Mouse (Mus musculus) adrenal gland, postnatal 10 days (tissue): ENCODE data around the gene Ncoa3. TPM values are rescaled to one million over a fixed set of nuclear protein-coding genes. Genes with fewer than 3 reads are reported as not detected.

Experiments used
- DNase-seq: peaks from one replicate; pipeline ENCODE4 v3.0.0; 2021; ENCODE audit warnings: mixed read lengths
- total RNA-seq, 2 experiments: library from RNA; stranded (reverse); gene quantifications; 2 replicates each; pipeline ENCODE4 v1.2.3; 2021

Gene Ncoa3
- total RNA-seq, 2 experiments from 2014 or later: 24.1 to 31.7 TPM

DNA sequence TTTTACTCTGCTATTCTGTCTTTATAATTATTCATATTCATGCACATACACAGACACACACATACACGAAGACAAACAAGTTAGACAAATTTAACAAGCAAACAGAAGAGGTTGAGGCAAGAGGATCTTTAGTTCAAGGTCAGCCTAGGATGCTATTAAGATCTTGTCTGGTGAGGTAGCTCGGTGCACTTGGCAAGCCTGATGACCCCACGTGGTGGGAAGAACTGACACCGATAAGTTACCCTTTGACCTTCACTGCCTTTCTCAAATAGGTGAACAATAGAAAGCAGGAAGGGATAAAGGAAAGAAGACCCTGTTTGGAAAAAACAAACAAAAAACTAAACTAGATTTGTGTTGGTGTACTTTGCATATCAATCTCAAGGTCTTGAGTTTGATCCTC, 10.0 kb downstream of the Ncoa3 start:
- no peak for DNase-seq

- peak; percentile 32 for DNase-seq
Measured at GRCm38 (mm10) chr2:166003004-166003403, 10.6 kb downstream of the Ncoa3 start.

DNA sequence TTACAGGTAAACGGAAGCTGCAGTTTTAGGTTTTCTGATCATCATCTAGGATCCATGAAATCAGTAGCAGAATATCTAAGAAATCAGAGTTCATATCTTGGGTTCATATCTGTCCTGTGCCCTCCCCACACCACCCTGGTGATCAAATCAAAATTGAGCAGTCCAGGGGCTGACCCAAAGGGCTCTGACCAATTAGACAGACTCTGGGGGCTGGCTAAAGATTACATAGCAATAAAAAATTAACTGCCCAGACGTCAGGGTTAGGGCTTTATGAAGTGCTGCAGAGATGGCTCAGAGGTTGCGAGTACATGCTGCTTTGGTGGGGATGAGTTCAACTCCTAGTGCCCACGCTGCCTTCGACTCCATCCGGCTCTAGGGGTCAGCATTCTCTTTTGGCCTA, 14.6 kb downstream of the Ncoa3 start:
- no peak for DNase-seq

DNA sequence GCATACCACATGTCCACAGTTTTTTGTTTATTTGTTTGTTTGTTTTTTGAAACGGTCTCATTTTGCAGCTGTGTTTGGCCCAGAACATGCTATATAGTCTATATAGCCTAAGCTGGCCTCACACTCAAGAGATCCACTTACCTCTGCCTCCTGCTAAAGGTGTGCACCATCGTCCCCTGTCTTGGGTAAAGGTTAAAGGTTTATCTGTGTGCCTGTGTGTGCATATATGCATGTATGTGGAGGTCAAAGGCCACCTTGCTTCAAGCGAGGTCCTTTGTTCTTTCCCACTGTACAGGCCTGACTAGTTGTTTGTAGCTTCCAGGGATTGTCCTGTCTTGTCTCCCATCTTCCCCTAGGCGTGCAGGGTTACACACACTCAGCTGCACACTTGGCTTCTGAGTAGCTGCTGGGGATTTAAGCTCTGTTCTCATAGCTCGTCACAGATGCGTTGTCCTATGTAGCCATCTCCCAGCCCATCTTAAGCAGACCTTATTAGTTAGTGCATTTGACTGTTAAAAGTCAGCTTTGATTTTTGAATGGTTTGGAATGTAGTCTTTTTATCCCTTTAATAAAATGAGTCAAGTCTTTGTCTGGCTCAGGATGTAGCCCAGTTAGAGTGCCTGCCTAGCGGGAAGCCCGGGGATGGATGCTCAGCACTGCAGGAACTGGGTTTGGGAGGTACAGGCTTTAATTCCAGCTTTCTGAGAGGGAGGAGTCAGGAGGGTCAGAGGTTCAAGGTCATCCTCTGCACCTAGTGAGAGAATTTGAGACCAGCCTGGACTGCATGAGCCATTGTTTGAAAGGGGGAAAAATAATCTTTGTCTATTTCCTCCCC, 16.3 kb downstream of the Ncoa3 start:
- no peak for DNase-seq

GRCm38 (mm10) chr2:166009393-166009947, 17.0 kb downstream of the Ncoa3 start:
- DNase-seq: no peak

DNA sequence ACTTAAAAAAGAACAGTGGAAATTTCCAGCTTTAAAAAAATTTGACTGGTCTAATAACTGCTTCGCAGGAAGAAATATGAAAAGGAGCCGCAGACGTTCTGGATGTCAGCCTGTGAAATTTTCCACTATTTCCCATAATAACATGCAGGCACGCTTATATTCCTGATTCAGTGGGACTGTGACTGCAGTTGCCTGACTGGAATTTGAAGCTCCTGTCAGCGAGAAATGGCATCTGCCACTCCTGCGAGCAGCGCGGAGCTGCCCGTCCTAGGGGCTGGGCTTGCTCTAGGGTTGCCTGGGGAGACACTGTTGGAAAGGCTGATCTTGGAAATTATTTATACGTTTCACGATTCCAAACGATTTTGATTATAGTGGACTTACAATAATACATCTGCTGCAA, 17.9 kb downstream of the Ncoa3 start:
- no peak for DNase-seq

GRCm38 (mm10) chr2:166011422-166011821, 19.0 kb downstream of the Ncoa3 start:
- DNase-seq: no peak

GRCm38 (mm10) chr2:166012145-166012544, 19.7 kb downstream of the Ncoa3 start:
- no peak for DNase-seq

DNA sequence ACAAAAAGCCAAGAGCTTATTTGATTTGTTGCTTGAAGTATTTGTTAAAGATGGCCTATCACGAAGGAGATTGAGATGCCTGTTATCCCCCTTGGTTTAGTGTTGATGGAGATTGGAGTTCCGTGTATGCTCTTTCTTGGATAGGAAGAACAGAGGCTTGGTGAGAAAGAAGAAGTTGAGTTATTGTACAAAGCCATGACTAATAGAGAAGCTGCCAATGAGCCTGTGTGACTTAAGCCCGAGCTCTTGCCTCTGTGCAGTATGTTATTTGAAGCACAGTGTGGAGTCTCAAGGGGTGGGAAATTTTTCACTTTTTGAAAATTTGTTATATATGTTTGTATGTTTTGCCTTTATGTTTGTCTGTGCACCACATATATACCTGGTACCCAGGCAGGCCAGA, 26.3 kb downstream of the Ncoa3 start:
- no peak for DNase-seq

DNA sequence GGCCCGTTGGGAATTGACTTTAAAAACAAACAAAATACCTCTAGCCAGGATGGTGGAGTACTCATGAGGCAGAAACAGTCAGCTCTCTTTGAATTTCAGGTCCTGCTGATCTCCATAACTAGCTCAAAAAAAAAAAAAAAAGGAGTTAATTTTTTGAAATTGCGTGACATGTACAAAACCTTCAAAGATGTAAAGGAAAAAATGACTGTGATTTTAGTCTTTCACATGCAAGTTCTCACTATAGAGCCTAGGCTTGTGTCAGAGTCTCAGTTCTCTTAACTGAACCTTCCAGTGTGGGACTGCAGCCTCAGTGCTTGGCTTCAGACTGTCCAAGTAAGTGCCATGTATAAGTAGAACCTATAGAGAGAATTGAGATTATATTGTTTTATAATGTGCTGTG, 27.6 kb downstream of the Ncoa3 start:
- no peak for DNase-seq

DNA sequence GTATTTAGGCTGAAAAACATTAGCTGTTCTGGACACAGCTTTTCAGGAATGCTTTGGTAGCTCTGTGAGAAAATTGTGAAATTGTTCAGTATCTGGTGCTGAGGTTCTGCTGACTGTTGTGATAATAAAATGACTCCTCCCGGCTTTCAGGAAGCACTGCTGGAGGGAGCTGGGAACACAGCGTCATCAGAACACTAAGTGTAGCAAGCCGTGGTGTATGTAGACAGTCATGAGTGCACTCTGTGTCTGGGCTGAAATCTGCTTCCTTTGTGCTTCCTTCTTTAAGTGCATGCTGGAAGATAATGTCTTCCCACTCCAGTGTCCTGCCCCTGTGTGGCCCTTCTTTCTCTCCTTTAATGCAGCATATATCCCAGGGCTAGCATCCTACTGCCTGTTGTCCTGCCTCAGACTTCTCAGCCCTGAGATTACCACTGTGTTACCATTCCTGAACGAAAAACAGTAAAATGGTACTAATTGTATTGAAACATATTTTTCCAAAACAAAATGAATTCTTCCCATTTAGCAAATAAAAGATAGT, 28.7 kb downstream of the Ncoa3 start:
- no peak for DNase-seq

- DNase-seq: peak; percentile 52
Measured at GRCm38 (mm10) chr2:166021642-166022041, 29.2 kb downstream of the Ncoa3 start.

GRCm38 (mm10) chr2:166022327-166022726, 29.9 kb downstream of the Ncoa3 start:
- DNase-seq: no peak

DNA sequence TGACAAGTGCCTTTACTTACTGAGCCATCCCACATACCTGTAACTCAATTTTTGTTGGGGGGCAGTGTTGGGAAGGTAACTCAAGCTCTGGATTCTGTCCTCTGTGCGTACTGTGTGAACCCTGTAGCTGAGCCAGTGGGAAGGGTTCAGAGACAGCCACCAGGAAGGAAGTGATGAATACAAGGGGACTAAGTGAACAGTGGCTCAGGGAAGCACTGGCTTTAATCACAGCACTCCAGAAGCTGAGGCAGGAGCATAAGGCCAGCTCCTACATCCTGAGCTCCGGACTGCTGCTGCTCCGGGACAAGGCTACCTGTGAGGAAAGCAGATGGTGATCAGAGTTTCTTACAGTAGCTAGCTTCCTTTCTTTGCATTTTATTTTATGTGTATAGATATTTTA, 31.6 kb downstream of the Ncoa3 start:
- DNase-seq: no peak

DNA sequence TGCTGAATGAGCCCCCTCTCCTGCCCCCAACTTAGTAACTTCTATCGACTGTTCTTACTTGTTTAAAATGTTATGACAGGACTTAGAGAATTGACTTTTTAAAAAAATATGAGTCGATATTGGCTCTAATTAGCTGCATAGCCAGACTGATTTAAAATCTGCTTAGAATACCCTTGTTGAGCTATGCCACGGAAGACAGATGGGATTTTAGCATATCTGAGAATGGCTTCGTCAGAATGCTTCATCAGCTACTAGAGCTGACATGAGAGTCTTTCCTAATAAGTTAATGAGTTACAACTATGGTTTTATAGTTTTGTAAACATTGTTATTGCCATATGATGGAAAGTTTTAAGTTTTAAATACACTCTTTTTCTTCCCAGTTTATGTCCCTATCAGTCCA, 32.2 kb downstream of the Ncoa3 start:
- DNase-seq: no peak

DNA sequence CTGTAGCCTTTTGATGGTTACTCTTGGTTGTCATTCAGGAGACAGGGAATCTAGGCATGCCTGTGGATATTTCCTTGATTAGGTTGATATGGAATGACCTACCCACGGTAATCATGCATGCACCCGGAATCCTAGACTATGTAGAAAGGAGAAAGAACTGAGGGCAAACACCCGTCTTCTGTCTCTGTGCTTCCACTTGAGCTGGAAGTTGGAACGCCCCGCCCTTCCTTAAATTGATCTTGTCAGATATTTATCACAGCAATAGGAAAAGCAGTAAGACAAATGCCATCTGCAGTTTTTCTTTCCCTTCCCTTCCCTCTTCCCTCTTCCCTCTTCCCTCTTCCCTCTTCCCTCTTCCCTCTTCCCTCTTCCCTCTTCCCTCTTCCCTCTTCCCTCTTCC, 33.5 kb downstream of the Ncoa3 start:
- no peak for DNase-seq

- DNase-seq: no peak
Measured at GRCm38 (mm10) chr2:166027834-166028233, 35.4 kb downstream of the Ncoa3 start.

DNA sequence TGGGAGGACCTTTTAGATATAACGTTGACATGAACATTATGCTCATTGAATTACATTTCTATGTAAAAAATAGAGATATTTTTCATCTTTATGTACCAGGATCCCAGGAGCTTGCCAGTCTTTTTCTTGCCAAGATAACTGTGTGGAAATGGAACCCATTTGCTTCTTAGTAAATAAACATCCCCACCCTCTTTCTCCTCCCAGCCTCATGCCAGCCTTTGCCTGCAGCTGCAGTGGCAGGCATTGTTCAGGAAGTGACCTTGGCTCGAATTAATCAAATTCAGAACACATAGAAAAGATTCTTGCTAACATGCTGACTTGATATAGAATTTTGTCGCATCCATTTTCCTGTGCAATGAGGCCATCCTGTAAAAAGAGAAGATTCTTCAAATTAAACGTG, 36.8 kb downstream of the Ncoa3 start:
- no peak for DNase-seq

DNA sequence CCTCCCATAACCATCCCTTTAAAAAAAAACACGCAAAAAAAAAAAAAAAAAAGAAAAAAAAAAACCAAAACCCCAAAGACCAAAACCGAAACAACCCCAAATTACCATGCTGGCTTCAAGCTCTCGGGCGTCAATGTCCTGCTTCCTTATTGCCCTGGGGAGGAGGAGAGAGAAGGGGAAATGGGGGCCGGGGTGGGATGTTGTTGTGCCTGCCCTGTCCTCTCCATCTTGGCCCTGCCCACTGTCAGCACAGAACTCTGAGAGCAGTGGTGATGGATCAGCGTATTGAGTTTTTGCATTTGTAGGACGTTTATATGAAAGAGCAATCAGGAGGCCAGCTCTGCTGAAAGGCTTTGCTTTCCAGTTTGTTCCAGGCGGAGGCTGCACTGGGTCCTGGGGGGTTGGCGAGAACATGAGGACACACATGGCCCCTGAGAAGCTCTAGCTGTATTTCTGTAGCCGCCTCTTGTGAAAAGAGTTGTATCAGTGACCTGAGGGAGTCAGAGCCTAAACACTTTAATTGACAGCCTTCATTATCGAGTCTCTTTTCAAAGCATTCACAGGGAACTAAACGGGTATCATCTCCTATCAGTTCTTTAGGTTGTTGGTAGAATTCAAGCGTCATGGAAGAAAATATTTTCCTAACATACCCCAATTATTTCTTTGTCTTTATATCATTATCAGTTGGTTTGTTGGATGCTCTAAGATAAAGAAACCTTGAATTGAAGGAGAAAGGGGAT, 38.0 kb downstream of the Ncoa3 start:
- peak; percentile 32 for DNase-seq

GRCm38 (mm10) chr2:166031120-166031929, 38.9 kb downstream of the Ncoa3 start:
- peak; percentile 79 for DNase-seq

DNA sequence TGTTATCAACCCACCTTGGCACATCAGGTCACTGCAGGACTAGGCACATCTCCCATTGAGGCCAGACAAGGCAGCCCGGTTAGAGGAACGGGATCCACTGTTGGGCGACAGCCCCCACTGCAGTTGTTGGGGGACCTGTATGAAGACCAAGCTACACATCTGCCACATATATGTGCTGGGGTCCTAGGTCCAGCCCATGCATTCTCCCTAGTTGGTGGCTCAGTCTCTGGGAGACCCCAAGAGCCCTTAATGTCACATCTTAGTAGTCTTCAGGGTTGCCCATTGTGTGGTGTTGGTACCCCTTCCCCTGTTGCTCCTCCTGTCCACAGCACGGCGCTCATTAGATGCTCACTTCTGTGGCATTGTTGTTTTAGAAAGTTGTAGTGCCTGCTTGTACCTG, 40.2 kb downstream of the Ncoa3 start:
- DNase-seq: no peak

- peak; percentile 26 for DNase-seq
Measured at GRCm38 (mm10) chr2:166034967-166035490, 42.6 kb downstream of the Ncoa3 start.
